Mouse (Mus musculus) ES-Bruce4 (cell line): Measurements from ENCODE around the gene Entpd8.

Experiments
- CTCF ChIP-seq: IDR thresholded peaks from one replicate; pipeline ENCODE4 v1.8.1; 2011; ENCODE audit warnings: low read depth, low read length
- EP300 ChIP-seq: IDR thresholded peaks from 2 replicates; pipeline ENCODE4 v1.6.1; 2011; ENCODE audit warnings: low read depth, low read length; ENCODE audit not compliant: insufficient read depth
- POLR2A ChIP-seq: IDR thresholded peaks from one replicate; pipeline ENCODE4 v1.8.1; 2011; ENCODE audit warnings: low read length; ENCODE audit not compliant: insufficient read depth

DNA sequence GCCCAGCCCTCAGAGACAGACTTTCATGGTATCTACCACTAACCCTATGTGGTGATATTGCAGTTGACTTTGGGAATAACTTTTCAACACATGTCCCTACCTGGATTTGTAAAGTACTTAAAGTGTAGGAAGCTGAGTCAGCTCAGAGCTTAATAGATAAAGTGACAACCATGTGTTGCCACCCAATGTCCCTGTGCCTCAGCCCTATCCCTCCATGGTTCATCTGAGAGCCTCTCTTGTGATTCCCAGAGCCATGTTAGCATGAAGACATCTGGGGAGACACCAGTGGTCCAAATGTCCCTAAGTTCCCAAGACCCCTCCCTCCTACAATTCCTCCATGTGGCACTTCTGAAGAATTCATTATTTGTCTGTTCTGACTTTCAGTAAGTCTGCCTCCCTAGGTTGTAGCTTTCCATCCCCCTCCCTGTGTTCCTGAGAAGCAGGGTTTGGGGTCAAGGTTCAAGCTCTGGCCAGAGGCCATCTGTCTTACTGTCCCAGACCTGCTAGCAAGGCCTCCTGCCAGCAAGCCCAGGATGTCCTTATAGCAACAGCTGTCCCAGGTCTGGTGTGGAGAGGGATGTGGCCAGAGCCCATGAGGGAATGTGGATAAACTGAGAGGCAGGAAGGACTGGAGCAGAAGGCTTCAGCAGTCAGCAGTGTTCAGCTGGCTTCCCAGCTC lies 30.5 kb downstream of the Entpd8 start:
- TF ChIP-seq CTCF = no peak
- no peak for TF ChIP-seq POLR2A
- no peak for TF ChIP-seq EP300
